Mouse (Mus musculus) kidney, adult 2 months (tissue): Measurements from ENCODE around the gene Itgbl1.

Source experiments
- CTCF ChIP-seq: fragments of 200-500 bp; conservative IDR thresholded peaks from 2 replicates; pipeline ENCODE4 v1.5.1; 2011; ENCODE audit warnings: low read depth, mild to moderate bottlenecking, control low read depth, low read length, moderate library complexity, mixed read lengths; ENCODE audit not compliant: insufficient read depth, insufficient read length
- POLR2A ChIP-seq: fragments of 200-500 bp; IDR thresholded peaks from one replicate; pipeline ENCODE4 v1.6.1; 2011; ENCODE audit warnings: low read depth, low read length, control low read depth

GRCm38 (mm10) chr14:123626501-123627179, 33.1 kb upstream of the Itgbl1 start, which contains the start of gene Nalcn:
- TF ChIP-seq POLR2A (no peak), CTCF (no peak)
